Mouse (Mus musculus): ENCODE measurements around the gene Sypl. TPM values are rescaled to one million over a fixed set of nuclear protein-coding genes. Genes with fewer than 3 reads are reported as not detected.

Gene Sypl
- polyA plus RNA-seq, 1 experiment from 2014 or later = 159 TPM

DNA sequence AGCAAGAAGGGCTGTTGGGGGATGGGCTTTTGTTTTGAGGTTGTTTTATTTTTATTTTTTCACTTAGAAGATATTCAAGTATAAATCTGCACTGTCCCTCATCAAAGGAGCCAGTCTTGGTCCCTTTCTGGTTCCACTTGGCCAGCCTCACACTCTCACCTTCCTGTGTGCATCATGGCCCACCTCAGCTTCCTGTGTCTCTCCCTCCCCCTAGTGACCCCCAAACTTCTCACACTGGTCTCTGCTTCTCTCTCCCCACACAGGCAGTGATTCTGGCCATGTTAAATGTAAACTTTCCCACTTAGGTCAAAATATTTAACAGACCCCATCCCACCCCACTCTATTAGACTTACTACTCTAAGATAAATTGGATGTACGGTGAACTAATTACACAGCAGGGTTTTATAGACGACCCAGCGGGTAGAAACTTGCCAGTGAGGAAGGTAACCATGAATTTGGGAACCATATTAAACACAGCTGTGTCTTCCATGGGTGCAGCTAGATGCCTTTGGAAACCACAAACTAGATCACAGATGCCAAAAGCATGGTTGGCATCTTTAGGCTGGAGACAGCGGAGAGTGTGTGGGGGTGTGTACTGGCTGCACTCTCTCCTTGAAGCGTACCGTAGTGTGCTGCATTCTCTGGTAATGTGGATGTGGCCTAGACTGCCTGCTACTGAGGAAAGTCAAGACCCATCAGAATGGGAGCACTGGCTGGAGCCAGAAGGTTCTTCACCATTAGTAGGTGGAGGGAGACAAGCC is 55.7 kb downstream of the Sypl start:
- Histone ChIP-seq H3K27me3 (replicated peaks) (no peaks in the 10 kb centered on the region), H3K4me3 (replicated peaks) (no peak overlapping the region), H3K9ac (no peak overlapping the region), H3K36me3 (no peaks in the 10 kb centered on the region), H3K4me2 (replicated peaks) (no peak overlapping the region), H3K4me1 (replicated peaks) (no peaks in the 10 kb centered on the region; the same call in 1 of the 2 replicates), H3K27ac (no peak overlapping the region), H3K9me3 (no peaks in the 10 kb centered on the region)
- peak; percentile 7; the same call in 1 of the 2 replicates for ATAC-seq
- 83% methylated on average over 6 of the region's 6 CpGs for WGBS

DNA sequence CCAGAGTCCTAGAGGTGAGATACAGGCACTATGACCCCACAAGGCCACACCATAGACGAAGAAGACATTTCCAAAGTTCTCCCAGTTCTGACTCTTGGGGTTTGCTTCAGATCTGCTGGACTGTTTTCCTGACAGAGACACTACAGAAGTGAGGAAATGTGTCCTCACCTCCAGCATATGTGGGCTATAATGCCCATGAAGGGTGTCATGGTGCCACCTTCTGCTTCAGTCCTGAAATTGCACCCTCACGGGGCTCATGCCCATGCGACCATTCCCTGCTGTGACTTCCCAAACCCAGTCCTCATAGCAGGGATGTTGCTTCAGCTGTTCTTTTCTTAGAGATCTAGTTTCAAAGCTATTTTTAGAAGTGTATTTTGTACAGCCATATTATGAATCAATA is 56.3 kb downstream of the Sypl start:
- 47% methylated on average over 3 of the region's 3 CpGs for WGBS
- H3K27ac ChIP-seq = no peak overlapping the region
- no peak overlapping the region for H3K9ac ChIP-seq
- H3K4me2 ChIP-seq (replicated peaks) = no peak overlapping the region
- H3K4me1 ChIP-seq (replicated peaks) = no peaks in the 10 kb centered on the region; the same call in 1 of the 2 replicates
- H3K36me3 ChIP-seq = no peaks in the 10 kb centered on the region
- peak; percentile 63; the same call in 1 of the 2 replicates for ATAC-seq
- no peaks in the 10 kb centered on the region for H3K9me3 ChIP-seq
- H3K27me3 ChIP-seq (replicated peaks) = no peaks in the 10 kb centered on the region
- H3K4me3 ChIP-seq (replicated peaks) = no peak overlapping the region

DNA sequence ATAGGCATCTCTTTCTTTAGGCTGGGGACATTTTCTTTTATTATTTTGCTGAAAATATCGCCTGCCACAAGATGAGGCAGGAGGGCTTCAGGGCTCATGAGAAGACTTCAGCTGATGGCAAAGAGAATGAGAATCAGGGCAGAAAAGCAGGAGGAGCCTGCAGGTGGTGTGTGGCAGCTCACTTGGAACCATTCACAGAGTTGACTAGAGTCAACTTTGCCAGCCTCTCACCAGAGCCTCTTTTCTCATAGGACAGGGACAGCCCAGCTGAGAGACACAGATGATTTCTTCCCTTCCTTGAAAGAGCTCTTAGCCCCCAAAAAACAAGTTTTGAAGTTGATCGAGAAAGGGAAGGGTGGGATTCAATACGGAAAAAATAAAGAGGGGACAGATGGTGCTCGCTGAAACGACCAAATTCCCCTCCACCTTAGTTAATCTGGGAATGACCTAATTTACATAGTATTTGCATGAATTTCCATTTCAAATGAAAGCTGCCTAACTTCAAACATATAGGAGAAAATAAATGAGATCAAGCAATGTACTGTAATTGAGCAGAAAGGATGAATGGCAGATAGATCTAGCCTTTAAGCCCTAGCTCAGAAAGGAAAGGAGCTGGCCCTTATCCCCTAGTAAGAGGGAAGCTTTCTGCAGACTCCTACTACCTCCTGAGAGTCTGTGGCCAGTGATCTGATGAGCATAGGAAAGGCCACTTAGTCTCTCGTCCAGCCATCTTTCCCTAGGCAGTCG is 60.5 kb downstream of the Sypl start:
- Histone ChIP-seq H3K4me1 (replicated peaks) (no peaks in the 10 kb centered on the region), H3K4me3 (replicated peaks) (no peak overlapping the region), H3K27ac (no peak overlapping the region), H3K27me3 (replicated peaks) (no peaks in the 10 kb centered on the region), H3K9ac (no peak overlapping the region), H3K9me3 (no peaks in the 10 kb centered on the region), H3K36me3 (no peaks in the 10 kb centered on the region), H3K4me2 (replicated peaks) (no peak overlapping the region)
- 64% methylated on average over 7 of the region's 7 CpGs for WGBS
- ATAC-seq = no peak

DNA sequence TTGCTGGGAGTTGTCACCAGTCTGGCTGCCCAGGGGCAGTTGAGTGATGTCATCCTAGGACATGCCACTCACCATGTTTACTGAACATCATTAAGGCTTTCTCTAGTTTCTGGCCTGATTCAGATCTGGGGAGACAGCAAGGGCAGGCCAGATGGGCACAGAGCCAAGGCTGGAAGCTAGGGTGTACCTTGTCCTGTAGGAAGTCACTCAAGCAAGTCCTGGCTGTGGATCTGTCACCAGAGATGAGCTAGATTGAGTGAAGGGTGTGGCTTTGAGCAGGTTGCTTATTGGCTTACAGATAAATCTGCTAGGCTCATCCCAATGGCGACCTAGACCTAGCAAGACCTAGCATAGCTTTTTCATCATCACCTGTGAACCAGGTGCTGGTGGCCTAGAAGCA is 61.4 kb downstream of the Sypl start:
- Histone ChIP-seq H3K27ac (no peak overlapping the region), H3K27me3 (replicated peaks) (no peaks in the 10 kb centered on the region), H3K9ac (no peak overlapping the region), H3K4me3 (replicated peaks) (no peak overlapping the region), H3K9me3 (no peaks in the 10 kb centered on the region), H3K36me3 (no peaks in the 10 kb centered on the region), H3K4me2 (replicated peaks) (no peak overlapping the region), H3K4me1 (replicated peaks) (no peaks in the 10 kb centered on the region)
- WGBS = 87% methylated on average over 1 of the region's 1 CpGs
- ATAC-seq = no peak

DNA sequence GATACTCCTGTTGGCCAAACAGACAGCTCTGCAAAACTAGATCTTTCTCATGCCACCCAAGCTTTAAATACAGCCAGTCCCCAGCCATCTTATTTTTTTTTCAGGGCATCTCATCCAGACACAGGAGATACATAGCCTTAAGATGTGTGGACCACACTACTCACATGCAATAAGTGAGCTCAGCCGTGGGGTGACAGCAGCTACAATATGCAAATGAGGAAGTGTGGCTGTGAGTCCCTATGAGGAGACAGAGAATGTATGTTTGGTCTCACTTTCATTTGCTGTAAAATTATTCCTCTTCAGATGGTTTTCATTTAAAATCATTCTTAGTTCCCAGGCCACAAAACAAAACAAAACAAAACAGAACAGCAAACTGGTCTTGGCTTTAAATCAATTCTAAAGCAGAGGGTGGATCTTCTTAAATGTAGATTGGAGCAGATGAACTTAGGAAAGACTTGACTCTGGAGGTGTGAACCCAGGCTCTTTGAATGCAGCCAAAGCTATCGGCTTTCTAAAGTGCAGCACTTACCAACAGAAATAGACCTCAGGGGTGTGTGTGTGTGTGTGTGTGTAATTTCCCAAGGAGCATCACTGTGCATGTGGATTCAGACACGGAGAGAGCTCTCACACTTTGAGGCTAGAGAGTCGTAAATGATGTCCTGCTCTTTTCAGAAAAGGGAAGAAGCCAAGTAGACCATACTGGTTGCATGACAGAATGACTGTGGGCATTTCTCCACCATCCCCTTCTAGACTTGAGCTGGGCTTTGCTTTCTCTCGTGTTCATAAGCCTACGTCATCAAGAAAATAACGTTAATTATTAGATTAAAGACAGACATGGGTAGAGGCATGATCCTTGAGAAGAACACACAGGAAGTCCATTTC is 63.4 kb downstream of the Sypl start:
- H3K4me2 ChIP-seq (replicated peaks) = no peak overlapping the region
- WGBS = 63% methylated on average over 7 of the region's 7 CpGs
- no peak overlapping the region for H3K4me3 ChIP-seq (replicated peaks)
- H3K9me3 ChIP-seq = no peaks in the 10 kb centered on the region
- no peak for ATAC-seq
- H3K27me3 ChIP-seq (replicated peaks) = no peaks in the 10 kb centered on the region
- H3K4me1 ChIP-seq (replicated peaks) = no peaks in the 10 kb centered on the region
- no peak overlapping the region for H3K9ac ChIP-seq
- H3K36me3 ChIP-seq = no peaks in the 10 kb centered on the region
- H3K27ac ChIP-seq = no peak overlapping the region

DNA sequence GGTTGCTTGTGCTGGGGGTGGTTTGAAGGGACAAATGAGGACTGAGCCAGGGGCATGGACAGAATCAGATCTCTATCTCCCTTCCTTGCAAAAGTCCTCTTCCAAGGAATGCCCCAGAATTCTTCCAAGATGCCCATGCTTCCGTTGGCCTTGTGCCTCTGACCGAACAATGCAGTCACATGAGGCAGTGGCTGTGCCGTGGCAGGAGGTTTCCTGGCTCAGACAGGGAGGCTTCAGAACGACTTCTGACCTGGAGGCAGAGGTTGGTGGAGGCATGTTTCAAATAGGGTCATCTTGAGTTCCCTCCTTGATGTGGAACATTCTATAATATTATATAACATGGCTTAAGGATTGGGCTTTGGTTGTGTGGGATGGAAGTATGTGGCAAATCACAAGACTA is 64.9 kb downstream of the Sypl start:
- Histone ChIP-seq H3K27me3 (replicated peaks) (no peaks in the 10 kb centered on the region), H3K27ac (no peak overlapping the region), H3K4me1 (replicated peaks) (no peaks in the 10 kb centered on the region), H3K36me3 (no peaks in the 10 kb centered on the region), H3K9me3 (no peaks in the 10 kb centered on the region), H3K4me2 (replicated peaks) (no peak overlapping the region), H3K9ac (no peak overlapping the region), H3K4me3 (replicated peaks) (no peak overlapping the region)
- WGBS = 68% methylated on average over 4 of the region's 4 CpGs
- ATAC-seq = no peak

DNA sequence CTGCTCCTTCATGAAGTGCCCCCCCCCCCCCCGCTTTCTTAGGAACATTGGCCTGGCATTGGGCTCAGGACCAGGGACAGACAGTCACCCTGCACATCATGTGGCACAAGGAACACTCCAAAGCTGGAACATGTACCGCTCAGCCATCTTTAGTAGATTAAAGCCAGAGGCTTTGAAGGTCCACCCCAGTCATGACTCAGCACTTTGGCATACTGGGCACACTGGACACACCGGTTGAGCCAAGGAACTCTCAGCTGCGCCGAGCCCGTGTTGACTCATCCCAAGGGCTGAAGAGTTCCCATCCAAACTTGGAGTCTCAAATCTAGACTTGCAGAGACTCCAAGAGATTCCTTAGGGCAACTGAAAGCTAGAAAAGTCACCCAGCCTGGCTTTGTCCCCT is 66.3 kb downstream of the Sypl start:
- ATAC-seq = no peak
- Histone ChIP-seq H3K27ac (no peak overlapping the region), H3K27me3 (replicated peaks) (no peaks in the 10 kb centered on the region), H3K4me1 (replicated peaks) (no peaks in the 10 kb centered on the region), H3K9me3 (no peaks in the 10 kb centered on the region), H3K4me2 (replicated peaks) (no peak overlapping the region), H3K4me3 (replicated peaks) (no peak overlapping the region), H3K36me3 (no peaks in the 10 kb centered on the region), H3K9ac (no peak overlapping the region)
- WGBS = 80% methylated on average over 6 of the region's 6 CpGs

DNA sequence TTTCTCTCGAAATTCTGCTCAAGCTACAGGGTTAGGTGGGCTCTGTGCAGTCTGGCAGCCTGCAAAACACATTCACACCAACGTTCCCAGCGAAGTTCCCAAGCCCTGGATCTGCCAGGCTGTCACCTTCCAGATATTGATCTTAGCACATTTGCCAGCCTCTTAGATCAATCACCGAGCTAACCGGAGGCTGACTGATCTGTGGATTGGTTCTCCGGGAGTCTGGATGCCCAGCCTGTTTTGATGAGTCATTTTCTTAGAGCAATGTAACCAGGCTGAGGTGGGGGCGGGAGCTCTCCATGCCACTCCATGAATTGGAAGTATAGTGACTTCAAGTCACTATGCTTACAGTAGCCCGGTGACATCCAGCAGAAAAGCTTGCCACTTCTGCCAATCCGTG is 67.4 kb downstream of the Sypl start:
- Histone ChIP-seq H3K4me1 (replicated peaks) (no peaks in the 10 kb centered on the region), H3K27ac (no peak overlapping the region)
- WGBS = 80% methylated on average over 9 of the region's 9 CpGs

DNA sequence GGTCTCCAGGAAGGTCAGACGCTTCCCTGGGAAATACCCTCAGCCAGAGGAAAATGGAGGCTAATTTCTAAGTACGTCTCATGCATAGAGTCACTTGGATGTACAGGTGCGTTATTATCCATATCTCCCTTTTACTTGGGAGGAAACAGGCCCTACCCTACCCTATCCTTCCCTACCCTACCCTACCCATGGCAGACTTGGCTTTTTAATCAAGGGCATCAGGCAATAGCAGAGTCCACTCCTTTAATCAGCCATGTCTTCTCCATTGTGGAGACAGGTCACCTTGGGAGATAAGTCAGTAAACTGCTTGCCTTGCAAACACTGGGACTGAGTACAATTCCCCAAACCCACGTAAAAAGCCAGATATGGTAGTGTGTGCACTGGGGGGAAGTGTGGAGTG is 68.1 kb downstream of the Sypl start:
- Histone ChIP-seq H3K4me1 (replicated peaks) (no peaks in the 10 kb centered on the region), H3K36me3 (no peaks in the 10 kb centered on the region), H3K4me2 (replicated peaks) (no peak overlapping the region), H3K4me3 (replicated peaks) (no peak overlapping the region), H3K9ac (no peak overlapping the region), H3K27me3 (replicated peaks) (no peaks in the 10 kb centered on the region), H3K27ac (no peak overlapping the region), H3K9me3 (no peaks in the 10 kb centered on the region)
- ATAC-seq = no peak
- 86% methylated on average over 4 of the region's 4 CpGs for WGBS

More for the DNA sequence above, 67.4 kb downstream of the Sypl start:
- H3K36me3 ChIP-seq = no peaks in the 10 kb centered on the region
- H3K4me2 ChIP-seq (replicated peaks) = no peak overlapping the region
- H3K4me3 ChIP-seq (replicated peaks) = no peak overlapping the region
- no peak for ATAC-seq
- no peaks in the 10 kb centered on the region for H3K27me3 ChIP-seq (replicated peaks)
- H3K9ac ChIP-seq = no peak overlapping the region
- H3K9me3 ChIP-seq = no peaks in the 10 kb centered on the region

DNA sequence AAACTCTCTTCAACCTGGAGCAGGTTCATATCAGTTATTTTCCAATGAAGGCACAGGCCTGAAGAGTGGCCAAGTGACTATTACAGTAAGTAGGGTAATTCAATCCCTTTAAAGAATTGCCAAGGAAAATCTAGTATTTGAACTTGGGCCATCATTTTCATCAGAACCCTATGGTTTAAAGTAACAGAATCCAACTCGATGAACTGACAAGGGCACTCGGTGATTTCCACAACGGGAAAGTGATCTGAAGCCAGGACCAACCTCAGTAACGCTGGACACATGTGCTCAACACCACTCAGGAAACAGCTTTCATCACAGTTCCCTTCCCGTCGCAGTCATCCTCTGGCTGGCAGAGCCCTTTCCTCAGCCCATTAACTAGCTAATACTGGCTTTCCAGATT is 70.8 kb downstream of the Sypl start:
- ATAC-seq = no peak
- H3K4me2 ChIP-seq (replicated peaks) = no peak overlapping the region
- peaks cover 12% of the 10 kb centered on the region; the same call in 1 of the 2 replicates for H3K4me1 ChIP-seq (replicated peaks)
- H3K27me3 ChIP-seq (replicated peaks) = no peaks in the 10 kb centered on the region
- H3K27ac ChIP-seq = no peak overlapping the region
- no peak overlapping the region for H3K4me3 ChIP-seq (replicated peaks)
- 78% methylated on average over 6 of the region's 6 CpGs for WGBS
- no peaks in the 10 kb centered on the region for H3K9me3 ChIP-seq
- H3K36me3 ChIP-seq = no peaks in the 10 kb centered on the region
- H3K9ac ChIP-seq = no peak overlapping the region

DNA sequence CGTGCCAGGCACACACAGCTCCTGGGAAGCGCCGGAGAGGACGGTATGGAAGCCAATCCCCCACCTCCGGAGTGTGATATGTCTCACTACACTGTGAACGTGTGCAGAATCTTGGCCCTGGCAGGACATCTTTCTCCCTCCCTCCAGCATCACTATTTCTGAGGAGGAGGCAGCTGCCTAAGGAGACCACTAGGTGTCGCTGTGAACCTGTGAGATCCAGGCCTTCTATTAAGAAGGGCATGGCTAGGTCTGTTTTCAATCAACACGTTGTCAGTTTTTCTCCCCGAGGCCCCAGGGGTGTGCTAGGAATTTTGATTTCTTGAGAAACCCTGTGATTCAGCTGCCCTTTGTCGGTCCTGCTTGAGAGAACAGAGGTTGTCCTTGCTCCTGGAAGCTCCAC is 73.4 kb downstream of the Sypl start:
- H3K4me1 ChIP-seq (replicated peaks) = peaks cover 14% of the 10 kb centered on the region; the same call in 1 of the 2 replicates
- peak overlapping the region; percentile 39 for H3K4me2 ChIP-seq (replicated peaks)
- no peak overlapping the region for H3K27ac ChIP-seq
- no peak overlapping the region for H3K4me3 ChIP-seq (replicated peaks)
- H3K27me3 ChIP-seq (replicated peaks) = no peaks in the 10 kb centered on the region
- 0 out of 2 replicates have a peak overlapping the region, but pooled peaks have one; percentile 19 for H3K9ac ChIP-seq
- no peaks in the 10 kb centered on the region for H3K9me3 ChIP-seq
- H3K36me3 ChIP-seq = no peaks in the 10 kb centered on the region
- peak; percentile 82 for ATAC-seq
- WGBS = 3% methylated on average over 10 of the region's 10 CpGs

DNA sequence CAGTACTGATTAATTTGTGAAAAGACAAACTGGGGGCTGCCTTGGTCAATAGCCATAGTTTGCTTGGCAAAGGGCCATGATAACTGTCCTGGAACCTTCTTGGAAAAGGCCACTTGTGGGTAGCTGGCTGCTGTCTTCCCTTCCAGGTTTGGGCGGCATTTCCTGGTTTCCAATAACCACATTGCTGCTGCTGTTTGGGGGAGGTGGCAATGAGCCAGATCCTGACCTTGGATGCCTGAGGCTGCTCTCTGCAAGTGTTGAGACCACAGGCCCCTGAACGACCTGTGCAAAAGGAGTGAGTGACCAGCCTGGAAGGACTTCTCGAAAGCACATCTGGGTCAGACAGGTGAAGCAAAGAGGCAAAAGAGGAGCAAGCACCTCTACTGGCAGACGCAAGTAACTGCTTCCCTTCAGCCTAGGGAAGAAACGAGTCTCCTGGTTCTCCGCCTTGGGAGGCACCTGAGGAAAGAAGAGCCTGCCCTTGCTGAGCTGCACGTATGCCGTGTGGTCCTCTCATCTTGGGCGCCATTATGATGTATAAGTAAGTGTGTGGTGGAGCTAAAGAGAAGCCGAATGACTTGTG is 74.5 kb downstream of the Sypl start:
- Histone ChIP-seq H3K27me3 (replicated peaks) (no peaks in the 10 kb centered on the region), H3K4me3 (replicated peaks) (no peak overlapping the region), H3K4me2 (replicated peaks) (no peak overlapping the region), H3K9me3 (no peaks in the 10 kb centered on the region), H3K9ac (no peak overlapping the region), H3K27ac (no peak overlapping the region), H3K36me3 (no peaks in the 10 kb centered on the region), H3K4me1 (replicated peaks) (peaks cover 15% of the 10 kb centered on the region; the same call in 1 of the 2 replicates)
- ATAC-seq = peak; percentile 27; the same call in 1 of the 2 replicates
- 49% methylated on average over 10 of the region's 10 CpGs for WGBS
